Mouse (Mus musculus): Measurements from ENCODE around the gene Gm3259. TPM values are rescaled to one million over a fixed set of nuclear protein-coding genes. Genes with fewer than 3 reads are reported as not detected.
"Not testable (repeated sequence)": the region's sequence is repeated elsewhere in the genome, so short reads cannot be mapped to it uniquely, and the experiment has no call there.

The Gm3259 gene
- not detected for total RNA-seq (2021)
- long read RNA-seq, experiment 1 = 0 reads
- long read RNA-seq, experiment 2 = 0 reads

GRCm38 (mm10) chr5:95305611-95306010 lies at the start of gene Gm3259:
Gm3259 (plus strand) TSS chr5:95305911.
- not testable (repeated sequence) for DNase-seq (ENCODE audit: low spot score)

GRCm38 (mm10) chr5:95272668-95273067 lies 33.0 kb upstream of the Gm3259 start, which contains the start of gene Gm10424:
Gm10424 (minus strand) TSS chr5:95272768.
- DNase-seq (ENCODE audit: low spot score) = not testable (repeated sequence)

Other genes starting within 250 kb of the Gm3259 start
- gene Gm7942, start 199.0 kb upstream of the Gm3259 start, total RNA-seq (2021) = not detected
- not detected for gene Gm16513, start 123.3 kb upstream of the Gm3259 start, total RNA-seq (2021)
- not detected for gene Gm10424, start 33.1 kb upstream of the Gm3259 start, total RNA-seq (2021)
- not detected for gene D5Ertd577e, start 150.9 kb downstream of the Gm3259 start, total RNA-seq (2021)
- gene Gm3286, start 204.8 kb downstream of the Gm3259 start, total RNA-seq (2021) = not detected